Mouse (Mus musculus): ENCODE data around the gene Igsf8.

The Igsf8 gene

DNA sequence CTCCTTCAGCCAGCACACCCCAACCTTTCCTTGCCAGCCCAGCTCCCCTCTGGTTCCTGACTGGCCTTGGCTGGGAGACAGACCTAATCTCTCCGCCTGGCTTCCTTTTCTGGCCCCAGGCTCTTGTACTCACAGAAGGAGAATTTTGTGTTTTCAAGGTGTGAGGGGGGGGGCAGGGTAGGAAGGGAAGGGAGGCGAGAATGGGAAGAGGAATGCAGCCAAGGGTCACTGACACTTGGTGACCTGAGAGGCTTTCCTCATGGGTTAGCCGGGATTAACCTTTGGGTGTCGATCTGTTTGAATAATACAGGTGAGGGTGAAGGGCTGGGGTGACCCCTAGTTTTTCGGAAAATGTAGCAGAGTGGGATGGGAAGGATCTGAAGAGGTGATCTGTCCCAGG, 12.7 kb downstream of the Igsf8 start:
- no peak for DNase-seq (ENCODE audit: low spot score)

DNA sequence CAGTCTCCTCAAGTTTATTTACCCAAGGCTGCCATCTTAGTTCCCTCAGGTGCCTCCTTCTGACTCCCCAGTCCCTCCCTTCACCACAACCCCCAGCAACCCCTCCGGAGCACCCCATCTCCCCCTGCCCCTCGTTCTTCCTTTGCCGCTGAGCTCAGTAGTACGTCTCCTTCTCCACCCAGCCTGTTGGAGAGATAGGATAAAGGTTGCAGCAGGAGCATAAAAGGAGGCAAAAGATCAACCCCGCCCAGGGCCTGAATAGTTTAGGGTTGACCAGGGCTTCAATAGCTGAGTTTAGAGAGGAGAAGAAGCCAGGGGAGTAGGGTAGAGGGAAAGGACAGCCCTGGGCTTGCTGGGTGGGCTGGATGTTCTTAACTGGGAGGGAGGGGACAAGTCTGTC, 13.1 kb downstream of the Igsf8 start:
- DNase-seq (ENCODE audit: low spot score) = no peak

DNA sequence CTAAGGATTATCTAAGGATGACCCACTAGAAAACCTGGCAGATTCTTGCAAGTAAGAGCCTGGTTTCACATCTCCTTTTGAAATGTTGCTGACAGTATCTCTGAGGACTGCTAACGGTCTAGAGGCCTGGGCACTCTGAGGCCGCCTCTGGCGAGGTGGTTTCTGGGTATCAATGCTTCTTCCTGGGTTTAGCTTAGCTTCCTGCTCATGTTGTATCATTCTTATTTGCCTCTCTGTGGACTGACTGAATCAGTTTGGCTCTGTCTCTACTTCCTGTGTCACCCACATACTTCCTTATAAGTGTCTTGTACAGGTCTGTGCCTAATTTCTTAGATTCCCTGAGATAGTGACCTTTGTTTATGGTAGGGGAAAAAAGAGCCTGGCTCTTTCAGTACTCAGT, 15.7 kb downstream of the Igsf8 start:
- no peak for DNase-seq (ENCODE audit: low spot score)

DNA sequence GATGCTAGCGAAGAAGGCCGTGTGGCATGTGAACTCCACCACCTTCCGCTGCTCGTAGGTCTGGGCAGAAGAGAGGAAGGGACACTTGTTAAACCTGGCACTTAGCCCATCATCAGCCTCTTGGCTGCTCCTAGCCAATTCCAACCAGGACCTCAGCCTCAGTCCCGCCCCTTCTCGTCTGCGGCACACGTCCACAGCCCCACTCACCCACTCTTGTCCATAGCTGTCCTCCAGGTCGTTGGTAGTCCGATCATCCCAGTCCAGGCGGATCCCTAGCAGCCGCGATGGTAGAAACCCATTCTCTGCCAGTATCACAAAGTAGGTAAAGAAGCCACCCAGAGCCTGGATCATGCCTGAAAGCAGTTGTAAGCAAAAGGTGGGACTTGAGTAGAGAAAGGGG, 16.9 kb downstream of the Igsf8 start:
- no peak for DNase-seq (ENCODE audit: low spot score)

DNA sequence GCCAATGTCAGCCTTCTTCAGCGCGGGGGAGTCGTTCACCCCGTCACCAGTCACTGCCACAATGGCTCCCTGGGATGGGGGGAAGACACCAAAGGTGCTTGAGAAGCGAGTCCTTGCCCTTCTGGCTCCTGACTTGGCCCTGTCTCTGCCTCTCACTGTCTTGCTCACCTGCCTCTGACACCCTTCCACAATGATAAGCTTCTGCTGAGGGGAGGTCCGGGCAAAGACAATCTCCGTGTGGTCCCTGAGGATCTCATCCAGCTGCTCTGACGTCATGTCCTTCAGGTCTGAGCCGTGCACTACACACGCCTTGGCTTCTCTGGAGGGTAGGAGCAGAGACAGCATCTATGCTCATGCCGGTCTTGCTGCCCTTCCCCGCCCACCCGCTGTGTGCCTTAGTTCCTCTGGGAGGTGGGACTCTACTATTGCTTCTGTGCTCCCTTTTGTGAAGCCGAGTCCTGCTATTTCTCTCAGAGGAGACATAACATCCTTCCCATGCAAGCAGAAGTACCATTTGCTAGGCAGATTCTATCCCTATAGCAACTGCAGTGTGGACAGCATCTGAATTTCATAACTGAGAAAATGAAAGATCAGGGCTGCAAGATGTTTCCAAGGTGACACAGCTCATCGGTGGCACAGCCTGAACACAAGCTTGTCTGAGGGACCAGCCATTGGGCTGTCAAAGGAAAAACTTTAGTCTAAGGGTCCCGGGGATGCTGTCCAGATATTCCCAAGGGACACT, 18.5 kb downstream of the Igsf8 start:
- no peak for DNase-seq (ENCODE audit: low spot score)

DNA sequence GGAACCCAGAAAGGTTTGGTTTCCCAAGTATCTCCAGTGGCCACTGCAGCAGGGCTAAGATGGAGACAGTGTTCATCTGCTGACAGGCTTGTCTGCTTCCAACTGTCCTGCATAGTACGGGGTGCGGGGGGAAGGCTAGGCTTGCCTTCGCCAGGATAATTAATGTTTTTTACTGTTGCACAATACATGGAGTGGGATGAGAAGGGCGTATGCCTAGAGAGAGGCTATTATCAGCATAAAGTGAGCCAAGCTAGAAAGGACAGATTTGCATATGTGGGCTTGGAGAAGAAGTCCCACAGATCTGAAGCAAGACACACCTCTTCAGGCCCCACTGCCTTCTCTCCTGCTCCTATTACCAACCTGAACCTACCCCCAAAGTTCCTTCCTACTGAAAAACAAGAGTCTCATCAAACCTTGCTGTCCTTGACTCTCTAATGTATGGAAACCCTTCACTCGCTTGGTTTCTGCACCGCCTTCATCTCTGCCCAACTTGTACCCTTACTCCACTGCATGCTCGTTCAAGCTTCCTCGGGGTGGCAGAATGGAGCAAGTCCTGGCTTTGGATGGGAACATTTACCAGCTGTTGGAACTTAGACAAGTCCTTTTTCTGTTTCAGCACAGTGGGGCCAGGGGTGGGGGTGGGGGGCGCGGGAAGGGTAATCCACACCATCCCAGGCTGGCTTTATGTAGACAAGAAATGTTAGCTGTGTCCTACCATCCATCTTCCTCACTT, 20.2 kb downstream of the Igsf8 start:
- no peak for DNase-seq (ENCODE audit: low spot score)

DNA sequence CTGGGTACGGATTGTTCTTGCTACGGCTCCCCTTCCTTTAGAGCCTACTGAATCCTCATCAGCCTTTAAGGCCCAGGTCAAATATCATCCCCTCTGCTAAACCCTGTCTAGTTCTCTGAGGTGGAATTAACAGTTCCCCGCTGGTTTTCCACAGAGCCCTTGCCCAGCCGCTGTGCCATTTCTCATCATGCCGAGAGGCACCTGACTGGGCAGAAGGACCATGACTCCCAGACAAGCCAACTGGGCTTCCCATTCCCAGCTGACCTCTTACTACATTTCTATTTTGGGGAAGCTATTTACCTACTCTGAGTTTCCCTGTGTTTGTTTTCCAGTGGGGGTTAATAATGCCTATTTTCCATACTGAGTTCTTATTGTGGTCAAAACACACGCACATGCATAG, 21.6 kb downstream of the Igsf8 start:
- DNase-seq (ENCODE audit: low spot score) = no peak

DNA sequence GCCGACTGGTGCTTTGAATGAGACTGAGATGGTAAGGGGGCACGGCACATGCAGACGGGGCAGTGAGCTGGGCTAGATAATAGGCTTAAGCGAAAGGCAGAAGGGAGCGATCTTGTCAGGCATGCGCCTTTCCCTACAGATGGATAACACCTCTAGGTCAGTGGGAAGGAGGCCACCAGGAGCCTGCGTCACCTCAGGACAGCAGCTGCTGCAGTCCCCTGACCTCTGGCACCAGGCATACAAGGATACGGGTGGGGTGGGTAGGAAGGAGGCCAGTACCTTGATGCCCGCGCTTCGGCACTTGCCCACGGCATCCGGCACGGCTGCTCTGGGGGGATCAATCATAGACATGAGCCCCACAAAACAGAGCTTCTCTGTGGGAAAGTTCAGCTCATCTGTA, 22.8 kb downstream of the Igsf8 start:
- DNase-seq (ENCODE audit: low spot score) = no peak

DNA sequence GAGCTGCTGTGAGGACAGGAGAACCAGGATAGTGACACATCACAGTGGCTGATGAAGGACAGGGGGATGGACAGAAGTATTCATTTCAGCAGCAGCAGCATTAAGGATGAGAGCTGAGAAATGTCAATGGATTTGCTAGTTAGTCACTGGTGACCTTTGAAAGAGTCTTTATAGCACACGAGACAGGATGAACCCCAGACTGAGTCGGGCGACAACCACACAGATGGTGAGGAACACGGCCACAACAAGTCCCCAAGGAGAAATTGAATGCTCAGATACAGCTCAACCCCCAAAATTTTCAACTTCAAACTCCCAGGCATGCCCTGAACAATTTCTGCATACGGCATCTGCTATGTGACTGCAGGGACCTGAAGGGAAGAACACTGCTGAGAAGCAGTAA, 25.3 kb downstream of the Igsf8 start:
- no peak for DNase-seq (ENCODE audit: low spot score)

DNA sequence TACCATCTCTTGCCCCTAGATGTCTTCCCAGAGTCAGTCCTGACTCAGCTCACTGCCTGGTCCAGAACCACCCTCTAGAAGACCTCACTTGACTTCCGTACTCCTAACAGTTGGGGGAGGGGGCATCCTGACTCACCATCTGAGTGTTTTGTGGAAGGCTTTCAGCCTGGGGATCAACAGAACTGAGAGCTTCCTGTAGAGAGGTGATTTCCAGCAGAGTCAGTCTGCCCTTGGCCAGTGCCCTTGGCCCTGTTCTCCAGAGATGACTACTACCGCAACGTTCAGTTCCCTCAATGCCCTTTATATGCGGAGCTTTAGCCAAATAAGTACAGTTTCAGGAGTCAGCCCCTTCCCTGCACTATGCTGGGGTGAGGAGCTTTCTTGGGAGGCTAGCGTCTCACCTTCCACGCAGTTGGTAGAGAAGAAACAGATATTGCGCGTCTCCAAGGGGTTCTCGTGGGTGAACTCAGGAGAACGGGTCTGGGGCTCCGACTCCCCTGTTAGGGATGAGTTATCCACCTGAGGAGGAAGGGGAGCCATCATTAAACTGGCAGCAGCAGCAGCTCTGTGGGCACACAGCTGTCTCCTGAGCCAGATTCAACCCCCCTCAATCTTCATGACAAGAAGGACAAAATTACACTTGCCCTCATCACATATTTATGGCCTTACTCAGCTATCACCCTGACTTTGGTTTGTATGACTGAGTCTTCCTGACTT, 27.6 kb downstream of the Igsf8 start:
- no peak for DNase-seq (ENCODE audit: low spot score)

DNA sequence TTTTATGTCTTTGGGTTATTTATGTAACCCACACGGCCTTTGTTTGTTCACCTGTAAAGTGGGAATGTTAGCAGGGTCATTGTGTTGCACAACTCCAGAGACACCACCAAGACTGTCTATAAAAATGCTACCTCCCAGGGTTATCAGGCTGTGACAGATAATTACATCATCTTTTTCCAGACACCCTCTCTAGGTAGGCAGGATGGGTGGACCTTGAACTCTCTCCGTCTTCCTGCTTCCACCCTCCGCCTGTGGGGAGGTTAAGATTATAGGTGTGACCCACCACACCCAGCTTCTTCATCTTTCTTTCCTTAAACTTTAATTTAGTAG, 28.1 kb downstream of the Igsf8 start:
- no peak for DNase-seq (ENCODE audit: low spot score)

DNA sequence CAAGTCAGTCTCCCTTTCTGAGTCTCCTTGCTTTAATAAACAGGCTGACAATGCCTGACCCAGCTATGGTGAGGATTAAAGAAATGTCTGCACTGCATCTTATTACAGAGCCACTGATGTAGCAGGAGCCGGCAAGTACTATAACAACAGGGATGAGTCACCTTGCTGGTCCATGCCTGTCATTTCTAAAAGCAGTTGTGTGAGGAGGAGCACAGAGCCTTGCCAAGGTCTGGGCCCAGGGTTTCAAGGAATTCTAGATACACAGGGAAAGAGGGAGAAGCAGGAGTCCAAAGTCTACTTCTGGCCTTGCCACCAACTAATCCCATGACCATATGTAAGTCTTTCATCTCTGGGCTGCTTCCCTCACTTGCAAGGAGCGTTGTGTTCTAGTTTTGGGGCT, 31.4 kb downstream of the Igsf8 start:
- no peak for DNase-seq (ENCODE audit: low spot score)

DNA sequence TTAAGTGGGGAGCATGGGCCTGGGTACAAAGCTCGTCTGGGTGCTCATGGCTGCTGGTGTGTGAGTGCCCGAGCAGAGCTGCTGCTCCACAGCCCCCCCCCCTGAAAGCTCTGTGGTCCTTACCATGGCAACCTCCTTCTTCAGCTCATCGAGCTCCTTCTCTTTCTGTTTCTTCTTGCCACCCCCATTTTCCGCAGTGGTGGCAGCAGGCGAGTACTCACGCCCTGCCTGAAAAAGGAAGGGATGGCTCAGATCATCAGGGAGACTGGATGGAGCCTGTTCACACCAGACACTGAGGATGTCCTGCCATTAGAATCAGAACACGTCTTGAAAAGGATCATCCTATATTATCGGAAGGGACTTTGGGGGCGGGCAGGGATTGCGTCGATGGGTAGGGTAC, 32.0 kb downstream of the Igsf8 start:
- DNase-seq (ENCODE audit: low spot score) = no peak

DNA sequence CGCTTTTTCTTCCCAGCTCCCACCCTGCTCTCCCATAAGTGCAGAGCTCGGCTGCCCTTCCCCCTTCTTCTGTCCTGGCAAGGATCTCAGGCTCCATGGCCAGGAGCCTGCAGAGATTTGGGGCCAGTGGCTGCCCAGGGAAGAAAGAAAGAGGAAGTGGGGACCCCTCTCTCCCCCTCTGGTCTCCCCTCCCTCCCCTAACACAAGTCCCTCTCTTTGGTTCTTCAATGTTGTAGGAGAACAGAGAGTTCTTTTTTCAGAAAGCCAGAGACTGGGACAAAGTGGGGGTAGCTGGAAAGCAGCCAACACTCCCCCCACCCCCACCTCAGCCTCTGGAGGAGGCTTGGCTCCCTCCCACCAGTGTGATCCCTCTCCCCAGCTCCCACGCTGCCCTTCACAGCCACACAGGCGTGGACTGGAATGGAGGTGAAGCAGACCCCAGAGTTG, 34.3 kb downstream of the Igsf8 start:
- no peak for DNase-seq (ENCODE audit: low spot score)

DNA sequence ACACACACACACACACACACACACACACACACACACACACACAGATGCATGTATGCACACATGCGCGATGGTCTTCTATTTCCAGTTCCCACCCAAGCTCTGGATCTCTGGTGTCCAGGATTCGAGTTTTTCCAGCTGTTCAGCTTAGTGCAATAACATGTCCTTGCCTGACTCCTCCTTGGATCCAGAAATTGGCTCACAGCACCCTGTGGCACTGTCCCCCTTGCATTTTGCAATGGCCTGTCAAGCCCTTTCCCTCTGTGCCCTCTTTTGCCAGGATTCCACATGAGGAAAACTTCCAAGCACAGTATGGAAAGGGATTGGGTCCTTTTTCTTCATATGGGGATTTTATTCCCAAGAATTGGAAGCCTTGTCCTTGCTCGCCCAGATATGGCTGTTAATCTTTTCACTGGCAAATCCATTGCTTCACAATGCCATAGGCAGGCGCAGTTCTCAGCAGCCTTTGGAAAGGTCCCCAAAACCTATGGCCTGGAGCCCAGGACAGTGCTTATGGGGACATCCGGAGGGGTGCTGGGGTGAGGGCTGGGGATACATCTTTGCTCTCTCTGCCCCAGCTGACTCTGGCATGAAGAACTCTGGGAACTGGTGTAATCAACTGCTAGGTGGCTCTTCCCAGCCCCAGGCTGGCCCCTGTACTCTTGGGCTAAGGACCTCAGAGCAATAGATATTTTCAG, 35.5 kb downstream of the Igsf8 start:
- DNase-seq (ENCODE audit: low spot score) = no peak

DNA sequence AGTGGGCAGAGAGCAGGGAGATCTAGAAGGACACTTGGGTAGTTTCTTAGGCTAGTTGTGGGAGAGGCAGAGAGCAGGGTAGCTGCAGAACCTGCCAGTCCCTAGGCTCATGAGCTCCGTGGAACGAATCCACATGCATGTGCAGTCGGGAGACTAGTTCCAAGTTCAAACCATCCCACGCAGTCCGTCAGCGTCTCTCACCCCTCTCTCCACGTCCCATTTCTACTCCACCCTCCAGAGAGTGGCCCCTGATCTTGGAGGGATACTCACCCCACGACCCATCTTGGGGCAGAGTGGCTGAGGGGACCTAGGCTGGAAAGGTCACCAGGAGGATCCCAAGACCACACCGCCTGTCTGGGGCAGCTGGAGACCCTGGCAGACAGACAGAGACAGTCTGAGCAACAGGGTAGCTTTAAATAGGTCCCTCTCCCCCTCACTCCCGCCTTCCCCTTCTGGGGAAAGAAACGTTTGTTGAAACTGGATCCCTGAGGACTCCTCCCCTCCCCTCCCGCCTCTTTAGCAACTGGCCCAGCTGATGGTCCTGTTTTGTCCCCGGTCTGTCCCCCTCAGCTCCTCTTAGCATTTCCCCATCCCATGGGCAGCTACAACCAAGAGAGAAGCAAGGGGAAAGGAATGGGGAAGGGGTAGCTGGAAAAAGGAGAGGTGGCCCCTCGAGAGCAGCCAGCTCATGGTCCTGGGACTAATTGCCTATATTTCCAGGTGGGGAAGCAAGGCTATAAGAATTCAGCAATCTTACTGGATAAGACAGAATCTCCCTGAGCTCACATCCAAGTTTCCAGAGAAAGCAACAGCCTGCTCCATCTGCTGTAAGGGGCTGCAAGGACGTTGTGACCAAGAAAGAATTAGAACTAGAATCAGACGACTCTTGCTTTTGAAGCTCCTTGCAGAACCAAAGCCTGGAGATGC, 36.4 kb downstream of the Igsf8 start, which contains the start of gene Atp1a2:
Gene Atp1a2, minus strand, starts transcription at position 454 of the 927 bp plus-strand sequence.
- peak; percentile 57 for DNase-seq (ENCODE audit: low spot score)

DNA sequence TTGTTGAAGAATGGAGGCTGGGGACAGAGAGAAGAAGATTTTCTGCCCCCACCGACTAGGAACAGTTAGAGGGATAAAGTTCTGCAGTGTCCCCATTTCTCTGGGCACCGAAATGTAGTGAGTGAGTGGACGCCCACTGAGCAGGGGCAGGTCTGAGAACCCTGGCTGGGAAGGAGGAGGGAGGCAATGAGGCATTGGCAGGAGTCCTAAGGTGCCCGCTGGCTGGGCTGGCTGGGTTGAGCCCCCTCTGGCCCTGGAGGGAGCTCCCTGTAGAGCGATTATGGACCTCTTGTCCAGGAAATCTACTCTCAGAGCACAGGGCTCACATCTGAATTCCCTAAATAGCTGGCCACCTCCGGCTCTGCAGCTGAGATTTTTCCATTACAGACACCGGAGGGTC, 38.1 kb downstream of the Igsf8 start:
- DNase-seq (ENCODE audit: low spot score) = no peak

DNA sequence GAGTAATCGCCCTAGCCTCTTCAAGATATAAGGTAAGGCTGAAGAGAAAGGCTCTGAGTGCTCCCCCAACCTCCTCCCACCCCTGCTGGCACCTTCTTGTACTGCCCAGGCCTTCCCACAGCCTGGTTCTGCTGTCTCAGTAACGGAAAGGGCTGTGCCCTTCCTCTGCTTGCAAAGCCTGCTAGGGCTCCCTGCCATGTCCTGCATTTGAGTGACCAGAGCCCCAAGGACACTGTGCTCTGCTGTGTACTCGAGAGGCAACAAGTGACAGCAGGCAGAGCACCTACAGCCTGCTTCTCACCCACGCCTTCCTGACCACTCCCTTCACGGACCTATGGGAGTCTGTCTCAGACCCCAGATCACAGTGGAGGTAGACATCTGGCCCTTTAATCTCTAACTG, 38.8 kb downstream of the Igsf8 start:
- DNase-seq (ENCODE audit: low spot score) = no peak

DNA sequence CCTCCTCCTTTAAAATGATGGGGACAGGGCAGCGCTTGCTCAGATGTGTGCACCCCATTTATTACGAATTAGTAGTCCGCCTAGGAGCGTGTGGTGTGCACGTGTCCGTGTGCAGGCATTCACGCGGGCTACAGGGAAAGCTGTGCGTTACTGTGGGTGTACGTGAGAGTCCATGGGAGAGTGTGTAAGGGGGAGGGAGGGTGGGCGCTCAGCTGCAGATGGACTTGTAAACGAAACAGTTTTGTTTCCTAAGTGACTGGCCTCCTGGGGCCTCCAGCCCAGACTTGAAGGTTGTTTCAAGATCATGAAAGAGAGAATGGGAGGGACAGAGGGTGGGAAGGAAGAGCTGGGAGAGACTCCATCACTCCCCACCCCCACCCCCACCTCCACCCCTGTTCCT, 39.7 kb downstream of the Igsf8 start:
- no peak for DNase-seq (ENCODE audit: low spot score)

DNA sequence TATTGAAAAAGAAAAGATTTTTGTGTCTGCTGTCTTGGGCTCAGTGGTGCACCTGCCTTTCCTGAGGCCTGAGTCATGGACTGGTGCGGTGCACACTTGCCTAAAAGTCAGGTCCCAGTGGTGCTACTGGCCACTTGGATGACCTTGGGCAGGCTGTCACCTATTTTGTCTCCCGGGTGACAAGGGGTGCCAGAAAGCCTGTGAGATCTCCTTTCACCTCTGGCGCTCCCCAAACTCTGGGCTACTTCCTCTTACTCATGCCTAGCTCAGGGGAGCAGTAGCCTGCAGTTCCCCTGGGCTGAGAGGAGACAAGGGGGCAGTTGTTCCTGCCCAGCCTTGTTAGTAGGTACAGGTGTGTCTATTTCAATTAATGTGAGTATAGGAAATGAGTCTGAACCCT, 40.9 kb downstream of the Igsf8 start:
- DNase-seq (ENCODE audit: low spot score) = no peak

DNA sequence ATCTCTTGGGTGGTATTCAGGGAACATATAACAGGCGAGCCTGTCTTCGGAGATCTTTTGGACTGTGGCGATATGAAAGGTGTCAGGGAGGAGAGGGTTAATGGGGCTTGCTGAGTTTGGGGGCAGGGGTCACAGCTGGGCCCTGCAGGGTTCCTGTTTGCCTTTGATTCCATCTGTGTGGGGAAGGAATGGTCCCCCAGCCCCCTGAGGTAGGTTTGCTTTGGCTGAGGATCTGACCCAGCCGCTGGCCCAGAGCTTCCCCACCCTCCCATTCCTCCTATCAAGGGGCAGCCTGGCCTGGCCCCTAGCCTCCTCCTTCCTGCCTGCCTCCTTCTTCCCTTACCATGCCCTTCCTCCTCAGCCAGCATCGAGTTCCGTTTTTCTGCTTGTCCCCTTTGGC, 41.4 kb downstream of the Igsf8 start:
- no peak for DNase-seq (ENCODE audit: low spot score)

DNA sequence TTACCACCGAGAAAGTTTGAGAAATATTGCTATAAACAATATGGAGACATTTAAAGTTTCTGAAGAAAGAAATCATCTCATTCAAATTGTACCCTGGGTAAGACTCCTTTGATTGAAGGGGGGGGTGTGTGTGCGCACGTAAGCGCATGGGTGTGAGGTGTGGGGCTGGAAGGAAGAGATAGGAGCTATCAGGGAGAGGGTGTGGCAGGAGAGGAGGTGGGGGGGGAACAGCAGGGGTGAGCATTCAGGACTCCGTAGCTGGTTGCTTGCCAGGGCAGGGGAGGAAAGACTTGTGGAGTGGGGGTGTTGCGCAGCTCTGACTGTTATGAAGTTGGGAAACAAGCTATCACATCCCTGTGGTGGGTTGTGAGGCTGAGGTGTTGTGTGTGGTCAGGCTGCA, 43.0 kb downstream of the Igsf8 start:
- DNase-seq (ENCODE audit: low spot score) = no peak

All from ovary, postnatal 10 days (tissue).